Mouse (Mus musculus) G1E (cell line): ENCODE results near the gene Gtf2h1. TPM values are rescaled to one million over a fixed set of nuclear protein-coding genes. Genes with fewer than 3 reads are reported as not detected.

Experiments
- ATAC-seq: 2 replicates; pipeline ENCODE4 v1.8.0; 2016; ENCODE audit warnings: mild to moderate bottlenecking; ENCODE audit not compliant: insufficient number of reproducible peaks, poor library complexity, low FRiP score, severe bottlenecking; ENCODE audit errors: extremely low read depth
- DNase-seq: peaks from one replicate; pipeline ENCODE4 v3.0.0; 2012; ENCODE audit warnings: low spot score
- H3K27me3 ChIP-seq: 2 replicates; pipeline ENCODE4 v1.6.1; 2012; ENCODE audit warnings: mild to moderate bottlenecking, low read length, inconsistent platforms; ENCODE audit not compliant: insufficient read depth
- H3K36me3 ChIP-seq: replicated peaks from 2 replicates; pipeline ENCODE3; 2012; ENCODE audit warnings: mild to moderate bottlenecking, inconsistent platforms
- H3K4me1 ChIP-seq: 2 replicates; pipeline ENCODE4 v1.6.1; 2012; ENCODE audit warnings: low read depth, low read length, inconsistent platforms, mixed read lengths; ENCODE audit not compliant: insufficient read depth
- H3K4me3 ChIP-seq: 2 replicates; pipeline ENCODE4 v1.5.1; 2012; ENCODE audit warnings: low read depth, mild to moderate bottlenecking, inconsistent platforms, low read length, moderate library complexity, mixed read lengths
- H3K9me3 ChIP-seq: replicated peaks from 2 replicates; pipeline ENCODE4 v1.6.1; 2012; ENCODE audit warnings: inconsistent platforms
- CTCF ChIP-seq: IDR thresholded peaks from 2 replicates; pipeline ENCODE4 v1.5.1; 2012; ENCODE audit warnings: low read depth, low read length, inconsistent platforms, mixed read lengths
- GATA1 ChIP-seq: IDR thresholded peaks from 2 replicates; pipeline ENCODE4 v1.6.1; 2012; ENCODE audit warnings: borderline replicate concordance, low read length, inconsistent platforms, mixed read lengths
- GATA2 ChIP-seq: IDR thresholded peaks from 2 replicates; pipeline ENCODE4 v1.6.1; 2012; ENCODE audit warnings: low read depth, low read length, inconsistent platforms, borderline replicate concordance
- POLR2AphosphoS5 ChIP-seq: IDR thresholded peaks from 2 replicates; pipeline ENCODE4 v1.6.1; 2012; ENCODE audit warnings: low read depth, low read length, inconsistent platforms; ENCODE audit not compliant: insufficient replicate concordance
- TAL1 ChIP-seq: conservative IDR thresholded peaks from 2 replicates; pipeline ENCODE4 v1.6.1; 2012; ENCODE audit warnings: low read depth, low read length, inconsistent platforms, mixed read lengths
- polyA plus RNA-seq: library from polyadenylated mRNA; stranded (reverse); fragments of >175 nt; gene quantifications from 2 replicates; pipeline ENCODE4 v1.2.3, GENCODE M21; 2012
- total RNA-seq, 2 experiments: library from RNA; stranded (forward) in 1 of 2; stranded (reverse) in 1 of 2; fragments of 200-1000 nt in 1 of 2; fragments of >200 nt in 1 of 2; fragmentation: Nextera tagmentation in 1 of 2; gene quantifications; 2 replicates each; pipeline ENCODE4 v1.2.3; 2014 to 2017

Gtf2h1 gene
- 189 and 225 TPM in 2 replicates for total RNA-seq (2014; fragmentation: Nextera tagmentation)
- 275 and 302 TPM in 2 replicates for total RNA-seq (2017)
- polyA plus RNA-seq = 101 and 108 TPM in 2 replicates

- Histone ChIP-seq H3K36me3 (peaks cover 45% of the 10 kb centered on the region), H3K4me3 (peak within 1 kb of the TSS; percentile 86), H3K9me3 (no peaks in the 10 kb centered on the region), H3K27me3 (no peaks in the 10 kb centered on the region), H3K4me1 (peaks cover 40% of the 10 kb centered on the region)
- DNase-seq (peak; percentile 88), ATAC-seq (peak; percentile 92)
- TF ChIP-seq POLR2AphosphoS5 (no peak), GATA2 (no peak), TAL1 (no peak), CTCF (no peak), GATA1 (no peak)
Measured at GRCm38 (mm10) chr7:46795287-46796205, at the start of gene Gtf2h1, which contains the start of gene Hps5. Gene Gtf2h1, plus strand, starts transcription at chr7:46796103. Gene Hps5, minus strand, starts transcription at chr7:46796064.

- no peaks in the 10 kb centered on the region for H3K9me3 ChIP-seq
- DNase-seq = no peak
Measured at GRCm38 (mm10) chr7:46746381-46746780, 49.5 kb upstream of the Gtf2h1 start.

DNA sequence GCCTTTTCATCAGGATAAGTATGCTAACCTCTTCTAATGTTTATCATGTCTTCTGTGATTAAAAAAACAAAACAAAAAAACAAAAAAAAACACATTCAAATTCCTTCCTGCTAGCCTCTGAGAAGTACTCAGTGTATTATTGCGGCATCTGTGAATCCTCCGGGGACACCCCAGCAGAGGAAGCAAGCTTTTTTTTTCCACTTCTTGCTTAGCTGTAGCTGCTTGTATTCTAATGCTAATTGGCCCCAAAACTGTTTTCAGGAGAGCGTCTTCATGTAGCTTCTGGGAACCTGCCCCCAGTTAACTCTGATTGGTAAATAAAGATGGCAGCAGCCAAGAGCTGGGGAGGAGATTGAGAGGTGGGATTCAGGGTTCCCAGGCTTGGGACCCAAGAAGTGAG is 47.4 kb upstream of the Gtf2h1 start:
- H3K9me3 ChIP-seq = no peaks in the 10 kb centered on the region
- no peak overlapping the region for H3K4me3 ChIP-seq
- H3K36me3 ChIP-seq = no peaks in the 10 kb centered on the region
- ATAC-seq (no peak), DNase-seq (no peak)
- H3K27me3 ChIP-seq = peaks cover 40% of the 10 kb centered on the region
- no peaks in the 10 kb centered on the region for H3K4me1 ChIP-seq
- TF ChIP-seq GATA2 (no peak), TAL1 (no peak)

More at GRCm38 (mm10) chr7:46746381-46746780, 49.5 kb upstream of the Gtf2h1 start:
- TF ChIP-seq TAL1 (no peak), CTCF (no peak), GATA2 (no peak), GATA1 (no peak), POLR2AphosphoS5 (no peak)
- Histone ChIP-seq H3K4me3 (no peak overlapping the region), H3K4me1 (no peaks in the 10 kb centered on the region), H3K27me3 (peaks cover 45% of the 10 kb centered on the region), H3K36me3 (no peaks in the 10 kb centered on the region)
- no peak for ATAC-seq

DNA sequence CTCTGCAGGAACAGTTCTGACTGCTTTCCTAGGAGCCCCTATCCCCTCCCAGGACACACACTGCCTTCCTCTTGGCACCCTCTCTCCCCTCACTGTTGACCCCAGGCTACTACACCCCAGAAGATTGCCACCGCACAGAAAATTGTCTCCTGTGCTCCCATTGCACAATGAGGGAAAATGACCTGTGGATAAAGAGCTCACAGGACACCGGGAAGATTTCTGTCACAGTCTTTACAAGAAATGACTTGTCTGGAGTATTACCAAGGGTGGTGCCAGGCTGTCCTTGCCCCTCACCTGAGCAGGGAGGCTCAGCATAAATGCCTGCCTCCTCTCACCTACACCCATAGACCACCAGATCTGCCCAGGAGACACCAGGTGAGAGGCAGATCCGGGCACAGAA is 44.4 kb upstream of the Gtf2h1 start, which contains the start of gene Saa2:
Gene Saa2, plus strand, starts transcription at position 301 of the 400 bp plus-strand sequence.
- ATAC-seq (no peak), DNase-seq (no peak)
- TF ChIP-seq POLR2AphosphoS5 (no peak), TAL1 (no peak), GATA2 (no peak), CTCF (no peak), GATA1 (no peak)
- peaks cover 28% of the 10 kb centered on the region for H3K27me3 ChIP-seq
- H3K36me3 ChIP-seq = no peaks in the 10 kb centered on the region
- no peak within 1 kb of the TSS for H3K4me3 ChIP-seq
- H3K9me3 ChIP-seq = no peaks in the 10 kb centered on the region
- no peaks in the 10 kb centered on the region for H3K4me1 ChIP-seq

DNA sequence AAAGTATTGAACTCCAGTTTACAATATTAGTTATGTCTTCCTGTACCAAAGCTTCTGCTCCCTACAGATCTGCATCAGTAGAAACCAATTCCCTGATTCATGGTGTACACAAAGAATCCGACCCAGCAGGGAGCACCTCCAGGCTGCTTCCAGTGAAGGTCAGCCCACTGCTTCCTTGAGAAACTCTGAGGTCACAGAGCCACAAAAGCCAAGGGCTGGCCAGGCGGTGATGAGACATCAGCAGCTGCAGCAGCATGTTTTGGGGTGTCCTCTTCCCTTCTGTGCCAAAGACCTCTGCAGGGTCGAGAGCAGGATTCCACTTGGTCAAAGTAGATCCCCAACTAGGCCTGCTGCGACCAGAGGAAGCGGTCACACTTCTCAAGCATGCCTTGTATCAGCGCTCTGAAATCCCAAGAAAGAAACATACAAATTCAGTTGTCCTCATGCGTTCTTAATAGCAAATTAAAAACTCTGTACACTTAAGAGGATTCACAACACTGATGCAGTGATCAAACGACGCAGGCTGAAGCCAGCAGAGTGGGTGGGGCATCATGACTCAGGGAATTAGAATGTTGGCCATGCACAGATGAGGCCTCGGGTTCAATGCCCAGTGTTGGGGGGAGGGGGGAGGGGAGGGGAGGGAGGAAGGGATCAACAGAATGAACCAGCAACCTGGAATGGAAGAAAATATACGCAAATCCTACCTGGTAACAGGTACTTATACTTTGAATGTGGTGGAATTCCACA is 34.7 kb upstream of the Gtf2h1 start:
- Histone ChIP-seq H3K27me3 (no peaks in the 10 kb centered on the region), H3K4me1 (peaks cover 10% of the 10 kb centered on the region), H3K4me3 (no peak overlapping the region), H3K9me3 (no peaks in the 10 kb centered on the region), H3K36me3 (peaks cover 63% of the 10 kb centered on the region)
- no peak for TF ChIP-seq TAL1
- TF ChIP-seq GATA2 = no peak
- TF ChIP-seq GATA1 = no peak
- TF ChIP-seq POLR2AphosphoS5 = no peak
- ATAC-seq = no peak
- DNase-seq = no peak

- peaks cover 10% of the 10 kb centered on the region for H3K4me1 ChIP-seq
- DNase-seq (no peak), ATAC-seq (no peak)
- no peaks in the 10 kb centered on the region for H3K27me3 ChIP-seq
- H3K9me3 ChIP-seq = no peaks in the 10 kb centered on the region
- TF ChIP-seq GATA2 = no peak
- no peak for TF ChIP-seq TAL1
- TF ChIP-seq GATA1 = no peak
- no peak for TF ChIP-seq CTCF
- H3K4me3 ChIP-seq = no peak overlapping the region
- H3K36me3 ChIP-seq = peaks cover 73% of the 10 kb centered on the region
Measured at GRCm38 (mm10) chr7:46762601-46763000, 33.3 kb upstream of the Gtf2h1 start.
